Mouse (Mus musculus) midbrain, embryonic 16.5 days (tissue): ENCODE measurements around the gene Bola3. TPM values are rescaled to one million over a fixed set of nuclear protein-coding genes. Genes with fewer than 3 reads are reported as not detected.
A peak's percentile ranks its signal among the peaks of the same experiment; 100 is the strongest.

Experiments
- ATAC-seq: fragments of 200-750 bp; cut with Nextera tagmentation; 2 replicates; pipeline ENCODE4 v1.8.0; 2017; ENCODE audit warnings: moderate TSS enrichment
- H3K27ac ChIP-seq: fragments of 300-500 bp; sonication (generic); 2 replicates; pipeline ENCODE4 v1.5.1; 2014; ENCODE audit warnings: mild to moderate bottlenecking, low read length, mixed read lengths
- H3K27me3 ChIP-seq: fragments of 300-500 bp; sonication (generic); 2 replicates; pipeline ENCODE4 v1.6.1; 2014; ENCODE audit warnings: low read depth, low read length, mixed read lengths; ENCODE audit not compliant: control insufficient read depth, insufficient read depth
- H3K36me3 ChIP-seq: fragments of 300-500 bp; sonication (generic); 2 replicates; pipeline ENCODE4 v1.6.1; 2014; ENCODE audit warnings: mild to moderate bottlenecking, low read length, moderate library complexity, mixed read lengths; ENCODE audit not compliant: control insufficient read depth, insufficient read depth
- H3K4me1 ChIP-seq: fragments of 300-500 bp; sonication (generic); 2 replicates; pipeline ENCODE4 v1.6.1; 2014; ENCODE audit warnings: mild to moderate bottlenecking, low read length, mixed read lengths; ENCODE audit not compliant: control insufficient read depth, insufficient read depth
- H3K4me2 ChIP-seq: fragments of 300-500 bp; sonication (generic); 2 replicates; pipeline ENCODE4 v1.6.1; 2014; ENCODE audit warnings: mild to moderate bottlenecking, low read length, mixed read lengths
- H3K4me3 ChIP-seq: fragments of 300-500 bp; sonication (generic); 2 replicates; pipeline ENCODE4 v1.5.1; 2014; ENCODE audit warnings: low read depth, mild to moderate bottlenecking, low read length, moderate library complexity, mixed read lengths
- H3K9ac ChIP-seq: fragments of 300-500 bp; sonication (generic); 2 replicates; pipeline ENCODE4 v1.6.1; 2014; ENCODE audit warnings: low read depth, low read length, mixed read lengths
- H3K9me3 ChIP-seq: fragments of 300-500 bp; sonication (generic); replicated peaks from 2 replicates; pipeline ENCODE4 v1.6.1; 2014; ENCODE audit warnings: mild to moderate bottlenecking, low read length, mixed read lengths; ENCODE audit not compliant: control insufficient read depth, poor library complexity, severe bottlenecking
- WGBS: fragments of 180-500 bp; shearing (Covaris S2); extraction: QIAGEN DNeasy Blood & Tissue Kit; methylation state at CpG from one replicate; pipeline ENCODE4 v1.1.7; 2014; 5-methylcytosine and 5-hydroxymethylcytosine counted together
- polyA plus RNA-seq: library from polyadenylated mRNA; unstranded; fragments of >200 nt; fragmentation: Nextera tagmentation; extraction: Ambion mirVana; gene quantifications from 2 replicates; pipeline ENCODE4 v1.2.1, GENCODE M21; 2015

Gene Bola3
- polyA plus RNA-seq, 1 experiment from 2014 or later, result 50.0 TPM

GRCm38 (mm10) chr6:83352666-83353410, 3.9 kb downstream of the Bola3 start:
- 94% methylated on average over 24 of the region's 24 CpGs for WGBS
- no peak overlapping the region for H3K4me2 ChIP-seq
- no peak for ATAC-seq
- H3K36me3 ChIP-seq, result peaks cover 5% of the 10 kb centered on the region; the same call in 1 of the 2 replicates
- no peak overlapping the region for H3K9ac ChIP-seq
- H3K4me1 ChIP-seq, result peaks cover 12% of the 10 kb centered on the region
- H3K27ac ChIP-seq, result no peak overlapping the region
- no peaks in the 10 kb centered on the region for H3K27me3 ChIP-seq
- no peaks in the 10 kb centered on the region for H3K9me3 ChIP-seq
- H3K4me3 ChIP-seq, result no peak overlapping the region

GRCm38 (mm10) chr6:83354856-83355781, 6.2 kb downstream of the Bola3 start:
- 89% methylated on average over 9 of the region's 9 CpGs for WGBS
- ATAC-seq, result no peak
- H3K36me3 ChIP-seq, result peaks cover 13% of the 10 kb centered on the region; the same call in 1 of the 2 replicates
- H3K27me3 ChIP-seq, result no peaks in the 10 kb centered on the region
- H3K4me3 ChIP-seq, result no peak overlapping the region
- H3K9ac ChIP-seq, result no peak overlapping the region
- H3K4me2 ChIP-seq, result no peak overlapping the region
- peaks cover 2% of the 10 kb centered on the region for H3K4me1 ChIP-seq
- no peaks in the 10 kb centered on the region for H3K9me3 ChIP-seq
- no peak overlapping the region for H3K27ac ChIP-seq

- Histone ChIP-seq H3K36me3 (peaks cover 13% of the 10 kb centered on the region; the same call in 1 of the 2 replicates), H3K9ac (no peak overlapping the region), H3K4me1 (no peaks in the 10 kb centered on the region), H3K27me3 (no peaks in the 10 kb centered on the region), H3K4me3 (no peak overlapping the region), H3K27ac (no peak overlapping the region), H3K4me2 (no peak overlapping the region), H3K9me3 (no peaks in the 10 kb centered on the region)
- 19% methylated on average over 7 of the region's 7 CpGs for WGBS
- peak; percentile 70 for ATAC-seq
Measured at GRCm38 (mm10) chr6:83356569-83357138, 7.7 kb downstream of the Bola3 start.

GRCm38 (mm10) chr6:83357436-83357835, 8.5 kb downstream of the Bola3 start:
- no peaks in the 10 kb centered on the region for H3K9me3 ChIP-seq
- no peak for ATAC-seq
- no peak overlapping the region for H3K4me2 ChIP-seq
- no peak overlapping the region for H3K27ac ChIP-seq
- H3K27me3 ChIP-seq, result no peaks in the 10 kb centered on the region
- WGBS, result 95% methylated on average over 10 of the region's 10 CpGs
- H3K9ac ChIP-seq, result no peak overlapping the region
- H3K4me3 ChIP-seq, result no peak overlapping the region
- H3K4me1 ChIP-seq, result no peaks in the 10 kb centered on the region
- H3K36me3 ChIP-seq, result peaks cover 13% of the 10 kb centered on the region; the same call in 1 of the 2 replicates

- no peak for ATAC-seq
- H3K27me3 ChIP-seq, result no peaks in the 10 kb centered on the region
- H3K4me2 ChIP-seq, result no peak overlapping the region
- H3K4me3 ChIP-seq, result no peak overlapping the region
- whole genome bisulfite sequencing, result 88% methylated on average over 11 of the region's 11 CpGs
- peaks cover 12% of the 10 kb centered on the region; the same call in 1 of the 2 replicates for H3K36me3 ChIP-seq
- no peak overlapping the region for H3K9ac ChIP-seq
- no peak overlapping the region for H3K27ac ChIP-seq
- H3K4me1 ChIP-seq, result no peaks in the 10 kb centered on the region
- H3K9me3 ChIP-seq, result no peaks in the 10 kb centered on the region
Measured at GRCm38 (mm10) chr6:83361523-83362248, 12.7 kb downstream of the Bola3 start.

- H3K9ac ChIP-seq, result no peak overlapping the region
- H3K36me3 ChIP-seq, result peaks cover 17% of the 10 kb centered on the region; the same call in 1 of the 2 replicates
- 89% methylated on average over 12 of the region's 12 CpGs for WGBS
- no peaks in the 10 kb centered on the region for H3K4me1 ChIP-seq
- no peaks in the 10 kb centered on the region for H3K27me3 ChIP-seq
- no peaks in the 10 kb centered on the region for H3K9me3 ChIP-seq
- no peak for ATAC-seq
- H3K4me2 ChIP-seq, result no peak overlapping the region
- no peak overlapping the region for H3K4me3 ChIP-seq
- no peak overlapping the region for H3K27ac ChIP-seq
Measured at GRCm38 (mm10) chr6:83363075-83363474, 14.1 kb downstream of the Bola3 start.

GRCm38 (mm10) chr6:83370316-83370965, 21.5 kb downstream of the Bola3 start:
- Histone ChIP-seq H3K36me3 (peaks cover 65% of the 10 kb centered on the region), H3K9ac (no peak overlapping the region), H3K4me3 (no peak overlapping the region), H3K4me2 (no peak overlapping the region), H3K27me3 (no peaks in the 10 kb centered on the region), H3K4me1 (no peaks in the 10 kb centered on the region), H3K27ac (no peak overlapping the region), H3K9me3 (no peaks in the 10 kb centered on the region)
- ATAC-seq, result no peak
- WGBS, result 92% methylated on average over 21 of the region's 21 CpGs

- no peak for ATAC-seq
- Histone ChIP-seq H3K27me3 (no peaks in the 10 kb centered on the region), H3K4me2 (no peak overlapping the region), H3K9me3 (no peaks in the 10 kb centered on the region), H3K9ac (no peak overlapping the region), H3K4me1 (no peaks in the 10 kb centered on the region), H3K36me3 (peaks cover 70% of the 10 kb centered on the region), H3K4me3 (no peak overlapping the region), H3K27ac (no peak overlapping the region)
- 93% methylated on average over 3 of the region's 3 CpGs for WGBS
Measured at GRCm38 (mm10) chr6:83371350-83371749, 22.4 kb downstream of the Bola3 start.
